Mouse (Mus musculus) forebrain, embryonic 16.5 days (tissue): ENCODE results near the gene Tysnd1. TPM values are rescaled to one million over a fixed set of nuclear protein-coding genes. Genes with fewer than 3 reads are reported as not detected.

ENCODE experiments used
- ATAC-seq: fragments of 200-750 bp; cut with Nextera tagmentation; 2 replicates; pipeline ENCODE4 v1.8.0; 2017; ENCODE audit warnings: mild to moderate bottlenecking, moderate library complexity
- H3K27ac ChIP-seq: fragments of 300-500 bp; sonication (generic); 2 replicates; pipeline ENCODE4 v1.5.1; 2014; ENCODE audit warnings: low read length, control low read depth
- H3K27me3 ChIP-seq: fragments of 300-500 bp; sonication (generic); replicated peaks from 2 replicates; pipeline ENCODE4 v1.6.1; 2014; ENCODE audit warnings: low read length; ENCODE audit not compliant: control insufficient read depth, insufficient read depth
- H3K36me3 ChIP-seq: fragments of 300-500 bp; sonication (generic); 2 replicates; pipeline ENCODE4 v1.6.1; 2014; ENCODE audit not compliant: control insufficient read depth, insufficient read depth
- H3K4me1 ChIP-seq: fragments of 300-500 bp; sonication (generic); replicated peaks from 2 replicates; pipeline ENCODE4 v1.6.1; 2014; ENCODE audit warnings: low read length; ENCODE audit not compliant: control insufficient read depth, insufficient read depth
- H3K4me2 ChIP-seq: fragments of 300-500 bp; sonication (generic); 2 replicates; pipeline ENCODE4 v1.6.1; 2014; ENCODE audit warnings: mild to moderate bottlenecking, low read length, control low read depth
- H3K4me3 ChIP-seq: fragments of 300-500 bp; sonication (generic); replicated peaks from 2 replicates; pipeline ENCODE4 v1.5.1; 2014; ENCODE audit warnings: mild to moderate bottlenecking, low read length, control low read depth
- H3K9ac ChIP-seq: fragments of 300-500 bp; sonication (generic); replicated peaks from 2 replicates; pipeline ENCODE4 v1.6.1; 2014; ENCODE audit warnings: low read depth, low read length, control low read depth
- H3K9me3 ChIP-seq: fragments of 300-500 bp; sonication (generic); 2 replicates; pipeline ENCODE4 v1.6.1; 2016; ENCODE audit warnings: low read length; ENCODE audit not compliant: control insufficient read depth
- WGBS: fragments of 180-500 bp; shearing (Covaris S2); extraction: QIAGEN DNeasy Blood & Tissue Kit; methylation state at CpG from one replicate; pipeline ENCODE4 v1.1.7; 2014; 5-methylcytosine and 5-hydroxymethylcytosine counted together
- polyA plus RNA-seq: library from polyadenylated mRNA; unstranded; fragments of >200 nt; fragmentation: Nextera tagmentation; extraction: Ambion mirVana; gene quantifications from 2 replicates; pipeline ENCODE4 v1.2.1, GENCODE M21; 2015

The Tysnd1 gene
- polyA plus RNA-seq, 1 experiment from 2014 or later, result 20.2 TPM

DNA sequence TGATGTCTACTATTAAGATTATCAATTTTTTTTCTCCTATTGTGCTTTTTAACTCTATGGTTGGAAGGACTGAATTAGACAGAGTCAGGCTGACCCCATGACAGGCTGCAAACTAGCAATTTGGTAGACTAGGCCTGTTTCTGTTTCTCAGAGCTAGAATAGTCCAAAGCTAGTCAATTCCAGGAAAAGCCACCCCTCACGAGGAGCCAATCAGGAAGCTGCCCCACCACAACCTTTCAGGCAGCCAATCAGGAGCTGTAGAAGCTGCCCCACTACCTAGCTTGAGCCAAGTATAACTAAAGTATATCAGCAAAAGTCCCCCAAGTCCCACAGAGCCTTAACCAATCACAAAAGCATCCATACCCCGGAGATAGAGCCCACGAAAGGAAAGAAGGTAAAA, 19.4 kb upstream of the Tysnd1 start:
- H3K4me2 ChIP-seq, result no peak overlapping the region
- 83% methylated on average over 3 of the region's 3 CpGs for WGBS
- no peak for ATAC-seq
- no peaks in the 10 kb centered on the region for H3K9me3 ChIP-seq
- H3K27ac ChIP-seq, result no peak overlapping the region
- no peaks in the 10 kb centered on the region for H3K27me3 ChIP-seq
- H3K36me3 ChIP-seq, result peaks cover 10% of the 10 kb centered on the region; the same call in 1 of the 2 replicates
- H3K9ac ChIP-seq, result no peak overlapping the region
- H3K4me3 ChIP-seq, result no peak overlapping the region
- peaks cover 5% of the 10 kb centered on the region; the same call in 1 of the 2 replicates for H3K4me1 ChIP-seq

DNA sequence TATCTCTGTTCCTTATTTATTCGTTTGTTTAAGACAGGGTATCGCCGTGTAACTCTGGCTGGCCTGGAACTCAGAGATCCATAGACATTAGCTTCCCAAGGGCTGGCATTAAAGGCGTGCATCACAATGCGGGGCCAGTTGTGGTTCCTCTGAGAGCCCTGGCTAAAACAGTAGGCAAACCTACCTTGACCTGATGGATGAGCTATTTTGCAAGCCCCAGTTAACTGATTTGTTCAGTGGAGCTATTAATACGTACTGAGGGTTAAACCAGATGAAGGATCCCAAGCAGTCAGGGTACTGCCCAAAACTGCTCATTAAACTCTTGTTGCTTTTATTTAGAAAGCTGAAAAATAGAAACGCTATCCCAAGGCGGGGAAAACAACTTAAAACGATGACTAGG, 15.8 kb upstream of the Tysnd1 start:
- peak; percentile 2 for ATAC-seq
- H3K4me3 ChIP-seq, result peak overlapping the region; percentile 67
- H3K4me2 ChIP-seq, result peak overlapping the region; percentile 66
- H3K4me1 ChIP-seq, result peaks cover 11% of the 10 kb centered on the region
- peak overlapping the region; percentile 64; the same call in 1 of the 2 replicates for H3K27ac ChIP-seq
- peaks cover 4% of the 10 kb centered on the region; the same call in 1 of the 2 replicates for H3K36me3 ChIP-seq
- H3K27me3 ChIP-seq, result no peaks in the 10 kb centered on the region
- H3K9ac ChIP-seq, result peak overlapping the region; percentile 82
- H3K9me3 ChIP-seq, result no peaks in the 10 kb centered on the region
- 35% methylated on average over 9 of the region's 9 CpGs for WGBS

DNA sequence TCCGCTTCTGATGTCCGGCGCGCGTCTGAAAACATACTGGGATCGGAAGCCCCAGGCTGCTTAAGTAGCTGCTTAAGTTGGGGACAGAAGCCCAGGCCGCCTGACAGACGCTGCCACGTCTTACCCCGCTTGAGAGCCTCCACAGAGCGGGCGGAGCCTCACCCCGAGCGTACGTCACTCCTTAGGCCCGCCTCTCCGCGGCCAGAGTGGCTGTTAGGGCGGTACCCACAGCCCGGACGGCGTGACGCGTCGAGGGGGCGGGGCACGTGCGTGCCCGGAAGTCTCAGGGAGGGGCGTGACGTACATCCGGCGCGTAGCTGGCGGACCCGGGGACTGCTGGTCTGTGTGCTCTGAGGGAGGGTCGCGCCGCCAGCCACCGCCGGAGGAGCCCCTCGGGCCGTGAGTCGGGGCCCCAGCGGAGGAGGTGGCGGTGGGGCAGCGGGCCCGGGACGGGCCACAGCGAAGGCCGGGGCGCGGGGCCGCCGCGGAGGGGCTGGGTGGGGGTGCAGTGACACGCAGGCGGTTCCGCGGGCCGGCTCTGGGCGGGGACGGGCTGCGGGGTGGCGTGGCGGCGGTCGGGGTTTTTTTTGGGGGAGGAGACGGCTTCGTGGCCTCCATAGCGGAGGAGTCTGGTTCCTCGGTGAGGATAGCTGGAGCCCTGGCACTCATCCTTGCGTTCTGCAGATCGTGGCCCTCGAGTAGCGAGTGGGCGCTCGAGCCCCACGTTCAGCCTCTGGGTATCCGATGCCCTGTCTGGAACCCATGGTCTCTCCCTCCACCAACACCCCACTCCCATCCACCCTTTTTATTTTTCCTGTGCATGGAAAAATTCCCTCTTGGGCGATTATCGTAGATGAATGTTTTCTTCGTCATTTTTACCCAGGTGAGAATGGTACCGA, 15.1 kb upstream of the Tysnd1 start, which contains the start of gene Sar1a:
Gene Sar1a (plus strand): TSS at position 285 of the 899 bp plus-strand sequence.
- H3K4me1 ChIP-seq, result peaks cover 11% of the 10 kb centered on the region
- no peaks in the 10 kb centered on the region for H3K27me3 ChIP-seq
- H3K4me3 ChIP-seq, result peak within 1 kb of the TSS; percentile 67
- H3K27ac ChIP-seq, result peak within 1 kb of the TSS; percentile 64
- H3K36me3 ChIP-seq, result peaks cover 4% of the 10 kb centered on the region; the same call in 1 of the 2 replicates
- under 1% methylated on average over 72 of the region's 84 CpGs for WGBS
- H3K9ac ChIP-seq, result peak within 1 kb of the TSS; percentile 82
- peak within 1 kb of the TSS; percentile 68 for H3K4me2 ChIP-seq
- peak; percentile 100 for ATAC-seq
- no peaks in the 10 kb centered on the region for H3K9me3 ChIP-seq

DNA sequence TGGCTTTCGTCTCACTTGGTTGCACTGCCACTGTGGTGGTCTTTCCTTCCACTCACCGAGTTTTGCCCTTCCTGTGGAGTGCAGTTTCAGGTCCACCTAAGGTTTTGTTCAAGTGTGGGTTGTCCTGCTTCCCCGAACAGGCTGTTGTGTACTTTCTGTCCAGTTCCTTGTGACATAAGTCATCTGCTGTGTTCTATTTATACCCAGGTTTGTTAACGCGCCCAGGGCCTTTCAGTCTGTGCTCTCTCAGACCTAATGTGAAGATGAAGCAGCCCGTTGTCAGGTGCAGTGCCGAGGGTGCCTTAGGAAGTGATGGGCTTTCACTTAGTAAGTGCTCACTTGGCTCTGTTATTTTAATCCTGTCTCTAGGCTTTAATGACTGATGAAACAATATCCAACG, 5.9 kb upstream of the Tysnd1 start:
- Histone ChIP-seq H3K4me2 (no peak overlapping the region), H3K9me3 (no peaks in the 10 kb centered on the region), H3K9ac (no peak overlapping the region), H3K4me3 (no peak overlapping the region), H3K27me3 (no peaks in the 10 kb centered on the region), H3K4me1 (no peaks in the 10 kb centered on the region), H3K27ac (no peak overlapping the region), H3K36me3 (peaks cover 37% of the 10 kb centered on the region)
- no peak for ATAC-seq
- WGBS, result 93% methylated on average over 8 of the region's 8 CpGs

DNA sequence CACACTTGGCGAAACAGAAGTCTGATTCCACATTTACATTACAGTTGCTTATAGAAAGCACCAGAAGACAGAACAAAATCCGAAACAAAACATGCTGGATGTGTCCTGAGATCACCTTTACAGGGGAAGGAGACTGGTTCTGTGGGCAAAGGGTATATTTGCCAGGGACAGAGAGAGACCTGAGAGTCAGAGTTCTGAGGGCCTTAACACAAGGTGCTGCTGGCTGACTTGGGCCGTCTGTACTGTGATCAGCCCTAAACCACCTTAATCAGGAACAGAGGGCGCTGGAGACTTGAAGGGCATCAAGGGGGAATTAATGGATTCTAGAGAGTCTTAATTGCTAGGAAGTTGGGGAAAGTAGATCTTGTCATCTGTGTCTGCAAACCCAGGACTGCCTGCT, 1.8 kb upstream of the Tysnd1 start:
- Histone ChIP-seq H3K27me3 (no peaks in the 10 kb centered on the region), H3K36me3 (peaks cover 25% of the 10 kb centered on the region), H3K27ac (no peak overlapping the region), H3K4me3 (no peak overlapping the region), H3K4me1 (peaks cover 17% of the 10 kb centered on the region), H3K9me3 (no peaks in the 10 kb centered on the region), H3K9ac (no peak overlapping the region), H3K4me2 (no peak overlapping the region)
- ATAC-seq, result no peak
- 79% methylated on average over 4 of the region's 4 CpGs for WGBS

GRCm38 (mm10) chr10:61695703-61696559, 617 bp downstream of the Tysnd1 start:
- Histone ChIP-seq H3K27me3 (no peaks in the 10 kb centered on the region), H3K9ac (peak overlapping the region; percentile 82), H3K36me3 (peaks cover 20% of the 10 kb centered on the region), H3K27ac (peak overlapping the region; percentile 62), H3K9me3 (no peaks in the 10 kb centered on the region), H3K4me3 (peak overlapping the region; percentile 88), H3K4me1 (peaks cover 17% of the 10 kb centered on the region), H3K4me2 (peak overlapping the region; percentile 99)
- peak; percentile 2; the same call in 1 of the 2 replicates for ATAC-seq
- 0% methylated on average over 94 of the region's 111 CpGs for WGBS

- Histone ChIP-seq H3K4me3 (peak overlapping the region; percentile 88), H3K4me2 (peak overlapping the region; percentile 99), H3K36me3 (peaks cover 14% of the 10 kb centered on the region), H3K4me1 (peaks cover 17% of the 10 kb centered on the region), H3K27me3 (no peaks in the 10 kb centered on the region), H3K27ac (no peak overlapping the region), H3K9ac (peak overlapping the region; percentile 82), H3K9me3 (no peaks in the 10 kb centered on the region)
- 20% methylated on average over 14 of the region's 19 CpGs for WGBS
- no peak for ATAC-seq
These were observed 1.2 kb downstream of the Tysnd1 start for GRCm38 (mm10) chr10:61696560-61696823.

GRCm38 (mm10) chr10:61697028-61697427, 1.7 kb downstream of the Tysnd1 start:
- H3K27ac ChIP-seq, result no peak overlapping the region
- peak overlapping the region; percentile 82; the same call in 1 of the 2 replicates for H3K9ac ChIP-seq
- H3K27me3 ChIP-seq, result no peaks in the 10 kb centered on the region
- ATAC-seq, result no peak
- WGBS, result 94% methylated on average over 2 of the region's 2 CpGs
- peak overlapping the region; percentile 99 for H3K4me2 ChIP-seq
- no peaks in the 10 kb centered on the region for H3K9me3 ChIP-seq
- H3K4me1 ChIP-seq, result peaks cover 17% of the 10 kb centered on the region
- peak overlapping the region; percentile 88 for H3K4me3 ChIP-seq
- peaks cover 10% of the 10 kb centered on the region for H3K36me3 ChIP-seq

- H3K9ac ChIP-seq, result no peak overlapping the region
- no peak overlapping the region for H3K4me3 ChIP-seq
- WGBS, result 66% methylated on average over 4 of the region's 4 CpGs
- no peaks in the 10 kb centered on the region for H3K9me3 ChIP-seq
- H3K4me2 ChIP-seq, result no peak overlapping the region
- H3K4me1 ChIP-seq, result no peaks in the 10 kb centered on the region
- H3K36me3 ChIP-seq, result peaks cover 3% of the 10 kb centered on the region; the same call in 1 of the 2 replicates
- no peaks in the 10 kb centered on the region for H3K27me3 ChIP-seq
- no peak overlapping the region for H3K27ac ChIP-seq
- ATAC-seq, result peak; percentile 57; the same call in 1 of the 2 replicates
These were observed 9.3 kb downstream of the Tysnd1 start for GRCm38 (mm10) chr10:61704663-61705062.
